Mouse (Mus musculus): Measurements from ENCODE around the gene Lgi2.

Lgi2 gene

GRCm38 (mm10) chr5:52565813-52566531 lies at the start of gene Lgi2:
Lgi2 (minus strand) TSS chr5:52566462.
- peak; percentile 44 for DNase-seq (ENCODE audit: low read depth, low spot score)

DNA sequence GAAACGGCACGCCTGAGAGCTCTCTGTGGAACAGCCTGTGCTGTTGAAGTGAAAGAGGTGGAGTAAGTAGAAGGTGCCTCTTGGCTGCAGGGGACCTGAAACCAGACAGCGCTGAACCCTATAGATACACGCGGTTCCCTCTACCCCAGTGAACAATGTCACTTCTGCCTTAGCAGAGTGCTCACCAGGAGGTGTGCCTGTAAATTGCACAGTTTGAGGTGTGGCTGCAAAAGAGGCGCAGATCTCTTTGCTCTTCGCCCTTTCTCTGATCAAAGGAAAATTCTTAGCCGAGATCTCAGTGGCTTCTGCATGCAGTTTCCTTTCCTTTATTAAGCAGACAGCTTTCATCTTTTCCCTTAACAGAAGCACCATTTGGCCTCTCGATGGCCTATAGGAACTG lies 49.2 kb upstream of the Lgi2 start:
- DNase-seq (ENCODE audit: low read depth, low spot score), result no peak

DNA sequence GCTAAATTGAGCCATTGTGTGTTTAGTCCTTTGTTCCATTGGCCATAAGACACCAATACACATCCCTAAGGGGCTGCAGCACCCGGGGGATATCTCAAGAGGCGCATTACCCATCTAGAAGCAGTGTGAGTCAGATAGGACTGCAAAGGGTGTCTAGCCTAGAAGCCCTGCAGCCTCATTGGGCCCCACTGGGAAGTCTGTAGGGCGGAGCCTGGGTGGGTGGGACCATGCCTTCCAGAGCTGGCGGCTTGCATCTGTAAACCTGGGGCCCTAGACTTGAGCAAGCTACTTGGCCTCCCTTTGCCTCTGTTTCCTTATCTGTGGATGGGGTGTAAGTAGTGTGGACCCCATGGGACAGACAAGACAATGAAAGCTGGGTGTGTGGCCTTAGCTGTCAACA lies 48.4 kb upstream of the Lgi2 start:
- no peak for DNase-seq (ENCODE audit: low read depth, low spot score)

DNA sequence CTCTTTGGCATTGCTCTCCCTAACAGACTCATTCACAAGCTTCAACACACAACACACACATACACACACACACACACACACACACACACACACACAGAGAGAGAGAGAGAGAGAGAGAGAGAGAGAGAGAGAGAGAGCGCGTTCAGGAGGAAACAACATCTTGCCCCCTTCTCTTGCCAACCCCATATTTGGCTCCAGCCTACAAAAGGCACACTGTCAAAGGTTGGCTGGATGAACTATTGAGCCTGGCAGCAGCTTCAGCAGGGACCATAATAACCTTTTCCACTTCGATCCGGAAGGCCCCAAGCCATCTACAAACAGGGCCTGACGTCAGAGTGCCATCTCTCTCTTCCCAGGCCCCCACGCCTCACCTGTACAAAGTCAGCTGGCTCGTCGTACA lies 46.5 kb upstream of the Lgi2 start:
- no peak for DNase-seq (ENCODE audit: low read depth, low spot score)

GRCm38 (mm10) chr5:52611315-52611895 lies 45.1 kb upstream of the Lgi2 start:
- no peak for DNase-seq (ENCODE audit: low read depth, low spot score)

- DNase-seq (ENCODE audit: low read depth, low spot score), result no peak
Observed at GRCm38 (mm10) chr5:52610306-52610705, 44.0 kb upstream of the Lgi2 start.

DNA sequence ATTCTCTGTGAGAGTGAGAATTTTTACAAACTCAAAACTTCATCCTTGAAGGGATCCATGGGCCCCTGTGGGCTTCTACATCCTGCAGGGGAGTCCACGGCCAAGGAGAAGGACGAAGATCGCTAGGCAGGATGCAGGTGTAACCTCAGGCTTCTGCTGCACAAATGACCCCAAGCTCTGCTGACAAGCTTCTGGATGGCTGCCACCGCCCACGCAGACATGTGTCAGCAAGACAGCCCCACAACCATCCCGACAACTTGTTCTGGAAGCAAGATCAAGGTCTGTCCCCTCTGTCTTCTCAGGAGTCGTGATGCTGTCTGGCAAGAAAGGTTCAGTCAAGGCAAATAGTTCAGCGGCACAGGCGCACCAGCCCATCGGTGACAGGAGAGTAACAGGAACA lies 43.4 kb upstream of the Lgi2 start:
- DNase-seq (ENCODE audit: low read depth, low spot score), result no peak

GRCm38 (mm10) chr5:52604582-52605041 lies 38.4 kb upstream of the Lgi2 start:
- no peak for DNase-seq (ENCODE audit: low read depth, low spot score)

- no peak for DNase-seq (ENCODE audit: low read depth, low spot score)
Observed at GRCm38 (mm10) chr5:52590612-52591011, 24.4 kb upstream of the Lgi2 start.

DNA sequence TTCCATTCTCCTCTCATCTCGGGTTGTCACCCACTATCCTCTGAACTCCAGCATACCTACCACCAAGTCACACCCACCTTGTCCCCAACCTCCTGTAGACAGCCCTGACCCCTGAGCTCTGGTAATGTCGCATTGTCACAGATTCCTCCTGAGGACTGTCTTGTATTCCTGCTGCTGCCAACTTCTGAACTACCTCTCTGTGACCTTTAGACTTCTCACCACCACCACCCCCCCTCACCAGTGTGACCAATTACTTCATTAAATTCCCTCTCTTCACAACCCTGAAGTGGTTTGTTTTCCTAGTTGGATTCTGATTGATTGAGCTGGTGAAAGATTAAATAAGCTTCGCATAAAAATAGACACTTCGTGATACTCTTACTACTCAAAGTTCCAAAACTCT lies 22.4 kb upstream of the Lgi2 start:
- no peak for DNase-seq (ENCODE audit: low read depth, low spot score)

DNA sequence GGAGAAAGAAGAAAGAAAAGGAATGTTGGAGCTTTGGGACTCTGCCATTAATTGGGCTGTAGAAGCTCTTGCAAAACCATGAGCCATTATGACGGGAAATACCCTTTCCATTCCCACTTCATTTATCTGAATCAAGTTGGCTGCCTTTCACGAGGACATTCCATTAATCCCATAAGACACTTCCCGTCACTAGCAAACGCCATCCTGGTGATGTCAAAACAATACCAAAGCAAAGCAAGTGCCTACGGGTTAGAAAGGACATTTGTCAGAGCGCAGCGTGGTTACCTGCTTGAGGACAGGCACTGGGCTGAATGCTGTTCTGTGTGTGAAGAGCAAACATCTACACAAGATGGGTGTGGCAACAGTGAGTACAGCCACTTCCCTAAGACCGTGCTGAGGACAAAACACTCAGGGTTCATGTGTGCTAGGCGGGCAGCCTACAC lies 21.1 kb upstream of the Lgi2 start:
- no peak for DNase-seq (ENCODE audit: low read depth, low spot score)

DNA sequence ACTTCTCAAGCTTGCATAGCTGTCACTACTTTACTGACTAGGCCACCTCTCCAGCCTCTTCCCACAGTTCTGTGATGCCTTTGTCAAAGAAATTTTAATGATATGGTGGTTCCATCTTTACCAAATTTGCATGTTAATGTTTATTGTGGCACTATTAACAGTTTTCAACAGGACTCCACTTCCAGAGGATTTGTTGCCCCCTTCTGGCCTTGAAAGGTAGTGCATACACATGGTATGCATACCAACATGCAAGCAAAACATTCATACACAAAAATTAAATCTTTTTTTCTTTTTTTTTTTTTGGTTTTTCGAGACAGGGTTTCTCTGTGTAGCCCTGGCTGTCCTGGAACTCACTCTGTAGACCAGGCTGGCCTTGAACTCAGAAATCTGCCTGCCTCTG lies 6.3 kb upstream of the Lgi2 start:
- no peak for DNase-seq (ENCODE audit: low read depth, low spot score)

DNA sequence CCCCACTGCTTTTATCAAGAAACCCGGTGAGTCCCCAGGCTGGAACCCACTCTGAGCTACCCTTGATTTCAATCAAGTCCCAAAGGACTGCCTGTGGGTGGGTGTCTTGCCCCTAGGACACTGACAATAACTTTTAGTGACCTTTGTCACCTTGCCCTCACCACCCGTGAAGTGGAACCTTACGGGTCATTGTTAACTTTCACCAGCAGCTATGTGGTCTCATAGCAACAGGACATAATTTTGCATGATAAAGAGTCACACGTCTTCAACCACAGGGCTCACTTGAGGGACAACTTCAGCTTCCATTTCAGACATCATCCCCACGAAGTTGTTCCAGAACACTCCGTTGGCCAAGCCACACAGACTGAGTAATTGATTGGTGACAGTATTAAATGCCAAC lies 4.5 kb upstream of the Lgi2 start:
- no peak for DNase-seq (ENCODE audit: low read depth, low spot score)

- peak; percentile 24 for DNase-seq (ENCODE audit: low read depth, low spot score)
Observed at GRCm38 (mm10) chr5:52565214-52565812, 949 bp downstream of the Lgi2 start.

DNA sequence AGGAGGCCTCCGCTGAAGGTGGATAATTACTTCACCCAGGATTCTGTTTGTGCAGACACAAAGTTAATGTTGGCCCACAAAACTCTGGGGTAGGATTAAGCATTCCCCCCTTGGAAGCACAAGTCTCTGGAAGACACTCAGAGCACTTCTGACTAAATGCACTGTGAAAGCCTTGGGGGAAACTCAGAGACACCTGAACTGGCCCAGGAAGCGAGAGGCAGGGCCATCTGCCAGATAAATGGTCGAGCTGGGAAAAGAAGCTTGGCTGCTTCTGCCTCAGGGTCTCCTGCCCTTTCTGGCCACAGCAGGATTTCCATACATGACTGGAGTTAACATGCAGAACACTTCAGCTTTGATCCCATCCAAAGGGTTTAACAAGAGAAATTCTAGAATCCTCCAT lies 1.9 kb downstream of the Lgi2 start:
- DNase-seq (ENCODE audit: low read depth, low spot score), result no peak

GRCm38 (mm10) chr5:52560240-52560639 lies 6.0 kb downstream of the Lgi2 start:
- no peak for DNase-seq (ENCODE audit: low read depth, low spot score)

DNA sequence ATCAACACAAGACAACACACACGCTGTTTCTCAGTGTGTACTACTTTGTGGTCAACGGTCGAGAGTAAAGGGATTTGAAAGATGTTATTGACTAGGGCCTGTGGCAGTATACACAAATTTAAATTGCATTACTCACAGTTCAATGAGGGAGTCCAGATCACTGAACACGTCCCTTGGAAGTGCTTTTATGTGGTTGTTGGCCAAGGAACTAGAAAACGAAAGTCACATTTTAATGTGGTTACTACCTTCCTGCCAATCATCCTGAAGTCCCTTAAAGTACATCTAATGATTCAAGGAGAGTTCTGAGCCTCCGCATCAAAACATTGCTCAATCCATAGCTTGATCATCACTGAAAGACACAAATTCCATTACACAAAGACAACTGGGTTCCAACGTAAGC lies 10.7 kb downstream of the Lgi2 start:
- no peak for DNase-seq (ENCODE audit: low read depth, low spot score)

DNA sequence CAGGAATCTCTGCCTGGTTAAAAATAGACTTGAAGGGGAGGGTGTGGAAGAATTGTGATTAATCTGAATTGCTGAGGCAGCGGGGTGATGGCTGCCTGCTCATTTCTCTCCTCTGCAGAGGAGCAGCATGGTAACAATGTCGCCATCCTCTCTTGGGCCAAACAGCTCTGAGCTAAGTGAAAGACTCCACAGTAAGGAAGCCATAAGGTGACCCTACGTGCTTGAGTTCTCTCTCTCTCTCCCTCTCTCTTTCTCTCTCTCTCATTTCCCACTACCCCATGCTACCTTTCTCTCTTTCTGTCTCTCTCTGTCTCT lies 15.0 kb downstream of the Lgi2 start:
- no peak for DNase-seq (ENCODE audit: low read depth, low spot score)

- no peak for DNase-seq (ENCODE audit: low read depth, low spot score)
Observed at GRCm38 (mm10) chr5:52550613-52551317, 15.5 kb downstream of the Lgi2 start.

GRCm38 (mm10) chr5:52546950-52547349 lies 19.3 kb downstream of the Lgi2 start:
- peak; percentile 37 for DNase-seq (ENCODE audit: low read depth, low spot score)

DNA sequence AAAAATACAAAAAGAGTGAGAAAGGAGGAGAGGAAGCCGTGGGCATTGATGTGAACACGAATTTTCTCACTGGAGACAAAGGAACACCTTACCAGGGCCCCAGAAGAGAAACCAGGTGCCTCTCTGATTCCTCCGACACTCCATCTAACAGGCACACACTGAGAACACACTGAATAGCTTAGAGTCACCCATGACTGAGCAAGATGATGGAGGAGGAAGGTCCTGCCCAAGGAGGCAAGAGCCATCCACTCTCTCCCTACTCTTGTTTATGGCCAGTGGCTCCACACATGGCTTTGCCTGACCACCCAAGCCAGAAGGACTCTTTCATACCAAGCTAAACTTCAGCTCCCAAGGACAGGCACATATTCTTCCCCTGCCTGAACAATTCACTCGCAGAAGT lies 22.5 kb downstream of the Lgi2 start:
- DNase-seq (ENCODE audit: low read depth, low spot score), result no peak

- no peak for DNase-seq (ENCODE audit: low read depth, low spot score)
Observed at GRCm38 (mm10) chr5:52540186-52540585, 26.1 kb downstream of the Lgi2 start.

- DNase-seq (ENCODE audit: low read depth, low spot score), result no peak
Observed at GRCm38 (mm10) chr5:52539483-52539882, 26.8 kb downstream of the Lgi2 start.
